Mouse (Mus musculus) cerebellum, adult 2 months (tissue): ENCODE results near the gene Kcnk7.
A peak's percentile ranks its signal among the peaks of the same experiment; 100 is the strongest.

Experiments
- CTCF ChIP-seq: fragments of 200-500 bp; IDR thresholded peaks from 2 replicates; pipeline ENCODE4 v1.5.1; 2011; ENCODE audit warnings: low read depth, mild to moderate bottlenecking, control low read depth, low read length, moderate library complexity, borderline replicate concordance; ENCODE audit not compliant: insufficient read depth
- POLR2A ChIP-seq: fragments of 200-500 bp; IDR thresholded peaks from 2 replicates; pipeline ENCODE4 v1.6.1; 2011; ENCODE audit warnings: low read length, control low read depth, borderline replicate concordance; ENCODE audit not compliant: insufficient read depth

DNA sequence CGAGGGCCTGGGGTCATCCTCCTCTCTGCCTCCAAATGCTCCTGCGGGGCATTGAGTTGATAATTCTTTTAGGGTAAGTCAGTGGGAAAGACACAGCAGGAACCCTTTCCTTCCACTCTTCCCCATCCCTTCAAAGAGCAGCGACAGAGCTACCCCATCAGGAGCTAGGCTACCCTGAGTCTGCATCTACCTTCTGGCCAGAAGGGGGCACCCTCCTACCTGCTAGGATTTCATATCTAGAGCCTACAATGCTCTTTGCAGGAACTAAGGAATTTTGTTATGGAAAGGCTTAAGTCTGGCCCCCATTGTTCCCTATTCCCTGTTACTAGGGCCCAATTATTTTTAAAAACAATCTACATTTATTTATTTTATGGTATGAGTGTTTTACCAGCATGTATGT is 7.1 kb downstream of the Kcnk7 start:
- TF ChIP-seq CTCF (peak; percentile 85), POLR2A (no peak)
